Mouse (Mus musculus): ENCODE measurements around the gene Synpo2. TPM values are rescaled to one million over a fixed set of nuclear protein-coding genes. Genes with fewer than 3 reads are reported as not detected.

Synpo2 gene
- total and polyA plus RNA-seq, 2 experiments from 2014 or later: 14.7 to 17.9 TPM

DNA sequence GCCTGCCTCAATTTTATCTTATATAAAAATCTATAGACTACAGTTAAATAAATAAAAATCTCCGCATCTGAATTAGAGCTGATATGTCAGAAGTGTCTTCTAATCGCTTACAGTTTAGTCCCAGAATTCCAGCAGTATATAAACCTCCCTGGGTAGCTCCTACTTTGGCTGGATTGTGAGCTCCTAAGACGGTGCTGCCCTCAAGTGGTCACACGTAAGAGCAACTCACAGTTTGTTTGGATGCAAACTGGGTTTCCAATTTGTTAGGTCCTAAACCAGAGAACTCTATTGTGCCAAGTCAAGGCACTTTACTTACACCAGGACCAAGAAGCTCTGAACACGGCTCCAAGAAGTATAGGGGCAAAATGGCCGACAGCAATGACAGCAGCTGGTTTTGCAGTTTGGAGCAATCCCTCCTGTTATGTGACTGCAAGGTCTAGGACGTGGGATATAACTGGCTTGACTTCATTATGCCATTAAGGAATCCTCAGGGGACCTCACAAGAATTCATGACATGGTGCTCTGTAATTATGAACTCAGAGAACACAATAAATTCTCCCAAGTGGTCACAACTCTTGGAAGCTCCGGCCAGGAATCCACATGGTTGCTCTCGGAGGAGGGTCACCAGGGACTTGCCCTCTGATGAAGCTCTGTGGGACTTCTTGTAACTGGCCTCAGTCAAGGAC lies 76.7 kb downstream of the Synpo2 start:
- peak overlapping the region; percentile 64 for H3K27ac ChIP-seq (ENCODE audit: low read depth)

DNA sequence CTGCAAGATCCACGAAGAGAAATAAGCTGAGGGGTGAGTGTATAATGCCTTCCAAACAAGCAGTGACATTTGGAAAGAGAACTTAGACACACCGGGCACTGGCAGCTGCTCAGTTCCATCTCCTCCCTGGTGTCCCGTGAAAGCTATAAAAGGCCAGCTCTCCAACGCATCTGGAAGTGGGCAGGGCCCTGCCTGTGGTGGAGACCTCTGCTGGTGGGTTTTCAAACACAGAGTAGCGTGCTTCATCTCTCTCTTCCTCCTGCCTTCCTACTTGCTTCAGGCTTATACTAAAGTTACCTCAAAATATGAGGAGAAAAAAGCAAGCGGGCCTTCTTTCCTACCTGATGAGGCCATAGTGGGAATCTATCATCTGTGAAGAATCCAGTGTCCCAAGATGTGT lies 77.4 kb downstream of the Synpo2 start:
- WGBS: 25% methylated on average over 6 of the region's 6 CpGs
- Histone ChIP-seq H3K9ac (replicated peaks; ENCODE audit: low read depth, low read length) (no peak overlapping the region), H3K27me3 (ENCODE audit: control insufficient read depth, insufficient read depth, low read length) (no peaks in the 10 kb centered on the region), H3K9me3 (replicated peaks; ENCODE audit: control insufficient read depth, low read length) (no peaks in the 10 kb centered on the region), H3K4me2 (ENCODE audit: low read depth, low read length) (peak overlapping the region; percentile 11; the same call in 1 of the 2 replicates), H3K36me3 (replicated peaks; ENCODE audit: control insufficient read depth, insufficient read depth, low read length) (no peaks in the 10 kb centered on the region), H3K4me1 (ENCODE audit: control insufficient read depth, insufficient read depth) (peaks cover 19% of the 10 kb centered on the region), H3K27ac (ENCODE audit: low read depth) (peak overlapping the region; percentile 64), H3K4me3 (ENCODE audit: low read depth, low read length) (no peak overlapping the region)
- TF ChIP-seq CTCF (IDR thresholded peaks at IDR 0.05; ENCODE audit: low read depth) (peak; percentile 72), EP300 (IDR thresholded peaks at IDR 0.05; ENCODE audit: low read depth) (no peak)
- ATAC-seq (ENCODE audit: insufficient read depth, low read depth): peak; percentile 77
- DNase-seq (ENCODE audit: low spot score): peak; percentile 84

More for the DNA sequence above, 76.7 kb downstream of the Synpo2 start:
- Histone ChIP-seq H3K4me2 (ENCODE audit: low read depth, low read length) (no peak overlapping the region; the same call in 1 of the 2 replicates), H3K36me3 (replicated peaks; ENCODE audit: control insufficient read depth, insufficient read depth, low read length) (no peaks in the 10 kb centered on the region), H3K4me1 (ENCODE audit: control insufficient read depth, insufficient read depth) (peaks cover 23% of the 10 kb centered on the region), H3K9me3 (replicated peaks; ENCODE audit: control insufficient read depth, low read length) (no peaks in the 10 kb centered on the region), H3K27me3 (ENCODE audit: control insufficient read depth, insufficient read depth, low read length) (no peaks in the 10 kb centered on the region), H3K9ac (replicated peaks; ENCODE audit: low read depth, low read length) (no peak overlapping the region), H3K4me3 (ENCODE audit: low read depth, low read length) (no peak overlapping the region)
- peak; percentile 85 for DNase-seq (ENCODE audit: low spot score)
- peak; percentile 80 for ATAC-seq (ENCODE audit: insufficient read depth, low read depth)
- TF ChIP-seq CTCF (IDR thresholded peaks at IDR 0.05; ENCODE audit: low read depth) (peak; percentile 90), EP300 (IDR thresholded peaks at IDR 0.05; ENCODE audit: low read depth) (no peak)
- 30% methylated on average over 9 of the region's 9 CpGs for WGBS

DNA sequence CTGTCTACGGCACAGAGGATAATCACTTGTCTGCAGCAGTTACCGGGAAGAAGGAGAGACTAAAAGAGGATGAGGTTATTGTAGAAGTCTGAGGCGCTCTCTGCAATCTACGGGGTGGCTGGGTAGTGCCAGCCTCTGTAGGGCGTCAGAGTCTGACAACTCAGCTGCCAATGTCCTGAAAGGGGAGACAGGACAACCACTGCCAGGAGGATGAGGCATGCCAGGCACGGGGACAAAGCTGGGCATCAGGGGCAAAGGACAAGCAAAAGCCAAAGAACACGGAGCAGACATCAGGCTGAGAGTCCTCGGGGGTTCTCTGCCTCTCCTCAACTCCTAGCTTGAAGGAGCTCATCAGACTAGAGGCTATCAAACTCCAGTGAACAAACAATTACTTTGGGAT lies 82.6 kb downstream of the Synpo2 start:
- Histone ChIP-seq H3K9me3 (replicated peaks; ENCODE audit: control insufficient read depth, low read length) (no peaks in the 10 kb centered on the region), H3K4me1 (ENCODE audit: control insufficient read depth, insufficient read depth) (peaks cover 27% of the 10 kb centered on the region), H3K36me3 (replicated peaks; ENCODE audit: control insufficient read depth, insufficient read depth, low read length) (no peaks in the 10 kb centered on the region), H3K9ac (replicated peaks; ENCODE audit: low read depth, low read length) (no peak overlapping the region), H3K4me3 (ENCODE audit: low read depth, low read length) (no peak overlapping the region), H3K27ac (ENCODE audit: low read depth) (no peak overlapping the region; the same call in 1 of the 2 replicates), H3K4me2 (ENCODE audit: low read depth, low read length) (no peak overlapping the region), H3K27me3 (ENCODE audit: control insufficient read depth, insufficient read depth, low read length) (no peaks in the 10 kb centered on the region)
- WGBS: 68% methylated on average over 8 of the region's 8 CpGs
- DNase-seq (ENCODE audit: low spot score) (no peak), ATAC-seq (ENCODE audit: insufficient read depth, low read depth) (no peak)
- TF ChIP-seq CTCF (IDR thresholded peaks at IDR 0.05; ENCODE audit: low read depth) (no peak), EP300 (IDR thresholded peaks at IDR 0.05; ENCODE audit: low read depth) (no peak)

DNA sequence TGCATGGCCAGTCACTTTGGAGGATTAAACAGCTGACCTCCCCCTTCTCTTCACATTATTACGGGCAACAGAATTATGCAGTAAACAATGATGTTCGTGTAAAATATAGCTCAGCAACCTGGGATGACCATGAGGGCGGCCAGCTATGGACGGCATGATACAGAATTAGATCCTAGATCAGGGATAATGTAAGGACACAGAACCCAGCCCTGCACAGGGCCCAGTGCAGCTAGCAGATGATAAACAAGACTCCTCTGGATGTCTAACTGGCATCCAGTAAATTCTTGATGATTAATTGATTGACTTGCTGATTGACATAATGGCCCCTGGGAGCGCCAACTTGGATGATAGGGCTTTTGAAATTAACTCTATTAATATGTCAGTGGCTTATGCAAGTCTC lies 83.0 kb downstream of the Synpo2 start:
- H3K36me3 ChIP-seq (replicated peaks; ENCODE audit: control insufficient read depth, insufficient read depth, low read length): no peaks in the 10 kb centered on the region
- ATAC-seq (ENCODE audit: insufficient read depth, low read depth) (no peak), DNase-seq (ENCODE audit: low spot score) (no peak)
- H3K4me3 ChIP-seq (ENCODE audit: low read depth, low read length): no peak overlapping the region
- H3K9me3 ChIP-seq (replicated peaks; ENCODE audit: control insufficient read depth, low read length): no peaks in the 10 kb centered on the region
- WGBS: 90% methylated on average over 5 of the region's 5 CpGs
- H3K27me3 ChIP-seq (ENCODE audit: control insufficient read depth, insufficient read depth, low read length): no peaks in the 10 kb centered on the region
- TF ChIP-seq EP300 (IDR thresholded peaks at IDR 0.05; ENCODE audit: low read depth) (no peak), CTCF (IDR thresholded peaks at IDR 0.05; ENCODE audit: low read depth) (no peak)
- H3K27ac ChIP-seq (ENCODE audit: low read depth): no peak overlapping the region
- H3K9ac ChIP-seq (replicated peaks; ENCODE audit: low read depth, low read length): no peak overlapping the region
- H3K4me2 ChIP-seq (ENCODE audit: low read depth, low read length): no peak overlapping the region
- H3K4me1 ChIP-seq (ENCODE audit: control insufficient read depth, insufficient read depth): peaks cover 23% of the 10 kb centered on the region

GRCm38 (mm10) chr3:123150523-123151135 lies 85.3 kb downstream of the Synpo2 start:
- no peaks in the 10 kb centered on the region for H3K27me3 ChIP-seq (ENCODE audit: control insufficient read depth, insufficient read depth, low read length)
- no peaks in the 10 kb centered on the region for H3K36me3 ChIP-seq (replicated peaks; ENCODE audit: control insufficient read depth, insufficient read depth, low read length)
- no peak for DNase-seq (ENCODE audit: low spot score)
- H3K4me2 ChIP-seq (ENCODE audit: low read depth, low read length): no peak overlapping the region
- H3K9ac ChIP-seq (replicated peaks; ENCODE audit: low read depth, low read length): no peak overlapping the region
- no peaks in the 10 kb centered on the region for H3K9me3 ChIP-seq (replicated peaks; ENCODE audit: control insufficient read depth, low read length)
- peak overlapping the region; percentile 10; the same call in 1 of the 2 replicates for H3K27ac ChIP-seq (ENCODE audit: low read depth)
- no peak overlapping the region for H3K4me3 ChIP-seq (ENCODE audit: low read depth, low read length)
- TF ChIP-seq CTCF (IDR thresholded peaks at IDR 0.05; ENCODE audit: low read depth) (no peak), EP300 (IDR thresholded peaks at IDR 0.05; ENCODE audit: low read depth) (no peak)
- peaks cover 27% of the 10 kb centered on the region for H3K4me1 ChIP-seq (ENCODE audit: control insufficient read depth, insufficient read depth)
- no peak for ATAC-seq (ENCODE audit: insufficient read depth, low read depth)
- WGBS: 32% methylated on average over 8 of the region's 8 CpGs

All from heart, postnatal 0 days (tissue).